Mouse (Mus musculus) CH12.LX (cell line): Measurements from ENCODE around the gene Akap1.

Experiments
- BHLHE40 ChIP-seq: IDR thresholded peaks from 2 replicates; pipeline ENCODE4 v1.6.1; 2011; ENCODE audit warnings: mild to moderate bottlenecking, low read depth, low read length, improper control_type of control experiment
- CHD1 ChIP-seq: IDR thresholded peaks from 2 replicates; pipeline ENCODE4 v1.6.1; 2012; ENCODE audit warnings: low read depth, low read length, improper control_type of control experiment, inconsistent platforms
- CTCF ChIP-seq, 2 experiments: IDR thresholded peaks in 1 of 2; conservative IDR thresholded peaks in 1 of 2; 2 replicates each; pipeline ENCODE4 v1.5.1; 2011 to 2012; ENCODE audit warnings: low read depth in 2 of 2, low read length in 2 of 2, improper control_type of control experiment in 1 of 2, inconsistent platforms in 1 of 2, mild to moderate bottlenecking in 1 of 2, moderate library complexity in 1 of 2
- EP300 ChIP-seq: IDR thresholded peaks from 2 replicates; pipeline ENCODE4 v1.6.1; 2011; ENCODE audit warnings: low read length, improper control_type of control experiment
- MAX ChIP-seq: IDR thresholded peaks from 2 replicates; pipeline ENCODE4 v1.6.1; 2011; ENCODE audit warnings: low read length, improper control_type of control experiment
- MYC ChIP-seq: IDR thresholded peaks from 2 replicates; pipeline ENCODE4 v1.6.1; 2011; ENCODE audit warnings: low read depth, mild to moderate bottlenecking, improper control_type of control experiment, low read length
- POLR2A ChIP-seq: IDR thresholded peaks from 2 replicates; pipeline ENCODE4 v1.6.1; 2011; ENCODE audit warnings: low read depth, mild to moderate bottlenecking, improper control_type of control experiment, low read length
- SIN3A ChIP-seq: IDR thresholded peaks from 2 replicates; pipeline ENCODE4 v1.6.1; 2012; ENCODE audit warnings: low read length, improper control_type of control experiment, inconsistent platforms
- TCF12 ChIP-seq: IDR thresholded peaks from 2 replicates; pipeline ENCODE4 v1.6.1; 2014; ENCODE audit warnings: low read depth, mild to moderate bottlenecking, inconsistent platforms, low read length, improper control_type of control experiment
- USF1 ChIP-seq: IDR thresholded peaks from 2 replicates; pipeline ENCODE4 v1.6.1; 2014; ENCODE audit warnings: low read depth, mild to moderate bottlenecking, inconsistent platforms, low read length, improper control_type of control experiment
- ZNF384 ChIP-seq: IDR thresholded peaks from 2 replicates; pipeline ENCODE4 v1.6.1; 2012; ENCODE audit warnings: low read depth, low read length, improper control_type of control experiment, inconsistent platforms

DNA sequence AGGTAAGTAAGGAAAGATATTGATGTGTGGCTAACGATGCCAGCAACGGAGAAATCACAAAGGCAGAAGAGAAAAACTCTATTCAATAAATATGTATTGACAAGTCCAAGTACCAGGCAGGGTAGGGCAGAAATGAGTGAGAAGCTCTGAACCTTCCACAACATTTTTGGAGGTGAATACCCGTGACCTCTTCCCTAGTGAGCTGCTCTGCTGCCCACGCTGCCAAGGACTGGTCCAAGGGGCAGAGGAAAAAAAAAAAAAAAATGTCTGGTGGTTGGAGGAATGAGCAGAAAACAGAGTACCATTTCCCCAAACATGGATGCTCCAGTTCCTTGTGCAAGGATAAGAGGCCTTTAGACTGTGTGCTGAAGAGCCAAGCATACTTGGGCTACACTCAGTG is 11.6 kb downstream of the Akap1 start:
- TF ChIP-seq CTCF (conservative IDR thresholded peaks at IDR 0.05 in 1 of 2, IDR thresholded peaks at IDR 0.05 in 1 of 2; ENCODE audit: low read depth in 2 of 2, low read length in 2 of 2) (no peak), USF1 (no peak), CHD1 (no peak), TCF12 (no peak), MYC (no peak), SIN3A (no peak), ZNF384 (no peak), MAX (no peak), POLR2A (no peak), EP300 (no peak), BHLHE40 (no peak)
